Mouse (Mus musculus): Measurements from ENCODE around the gene Exosc2. TPM values are rescaled to one million over a fixed set of nuclear protein-coding genes. Genes with fewer than 3 reads are reported as not detected.

The Exosc2 gene
- polyA plus RNA-seq, 1 experiment from 2014 or later, result 104 TPM

DNA sequence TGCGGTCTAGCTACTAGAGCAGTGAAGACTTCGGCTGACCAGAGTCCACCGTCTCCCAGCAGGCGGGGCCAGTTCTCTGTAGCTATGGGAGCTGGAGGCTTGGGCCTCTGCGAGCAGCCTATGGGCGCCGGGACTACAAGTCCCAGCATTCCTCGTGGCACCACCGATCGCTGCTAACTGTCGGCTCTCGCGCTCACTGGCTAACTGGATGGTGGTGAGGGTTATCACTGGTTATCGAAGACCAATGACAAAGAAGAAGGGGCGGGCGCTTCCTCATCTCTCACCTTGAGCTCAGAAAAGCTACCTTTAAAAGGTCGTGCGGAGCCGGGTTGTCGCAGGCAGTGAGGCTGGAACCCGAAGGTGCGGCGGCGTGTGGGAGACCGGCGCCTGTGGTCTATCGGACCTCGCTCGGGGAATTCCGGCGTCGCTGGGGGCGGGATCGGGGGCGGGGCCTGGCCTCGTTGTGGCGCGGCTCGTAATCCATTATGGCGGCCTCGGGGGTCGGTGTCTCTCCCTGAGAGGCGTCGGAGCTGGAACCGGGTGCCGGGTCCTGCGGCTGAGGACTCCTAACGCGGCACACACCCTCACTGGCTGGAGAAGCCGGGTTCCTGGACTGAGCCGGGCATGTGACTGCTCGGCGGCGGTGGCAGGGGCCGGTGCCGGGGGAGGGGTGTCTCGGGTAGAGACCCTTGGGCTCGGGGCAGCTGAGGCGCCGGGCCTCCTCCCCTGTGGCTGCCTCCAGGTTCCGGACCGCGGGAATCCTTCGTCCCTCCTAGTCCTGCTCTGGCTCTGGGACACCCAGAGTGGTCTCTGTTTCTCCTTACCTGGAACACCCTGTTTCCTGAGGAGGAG lies 17.8 kb downstream of the Exosc2 start, which contains the start of gene Abl1:
Gene Abl1 (plus strand): TSS at position 303 of the 852 bp plus-strand sequence.
- peaks cover 39% of the 10 kb centered on the region for H3K4me1 ChIP-seq
- H3K27ac ChIP-seq, result peak within 1 kb of the TSS; percentile 97
- H3K4me3 ChIP-seq, result peak within 1 kb of the TSS; percentile 80
- peak; percentile 96 for DNase-seq (ENCODE audit: extremely low spot score, low spot score)
- no peaks in the 10 kb centered on the region for H3K27me3 ChIP-seq (ENCODE audit: poor library complexity, severe bottlenecking)
- no peaks in the 10 kb centered on the region for H3K9me3 ChIP-seq
- under 1% methylated on average over 63 of the region's 64 CpGs for WGBS
- H3K36me3 ChIP-seq (replicated peaks), result peaks cover 20% of the 10 kb centered on the region

DNA sequence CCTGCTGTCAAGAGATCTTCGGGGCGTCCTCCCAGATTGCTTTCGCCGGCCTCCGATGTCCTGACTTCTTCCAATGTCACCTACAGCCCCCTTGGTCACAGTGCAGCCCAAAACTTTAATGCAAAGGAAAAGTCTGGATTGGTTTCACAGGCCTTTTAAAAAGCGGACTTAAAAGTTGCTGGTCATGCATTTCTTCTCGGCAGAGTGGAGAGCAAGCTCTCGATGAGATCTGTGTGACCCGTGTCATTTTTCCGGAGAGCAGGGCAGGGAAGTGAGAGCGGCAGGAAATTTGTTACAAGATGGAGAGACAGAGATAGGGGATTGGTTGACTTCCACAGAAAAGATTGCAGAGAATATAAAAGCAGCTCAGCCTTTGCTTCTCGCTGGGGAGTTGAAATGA lies 18.5 kb downstream of the Exosc2 start:
- H3K27me3 ChIP-seq (ENCODE audit: poor library complexity, severe bottlenecking), result no peaks in the 10 kb centered on the region
- H3K9me3 ChIP-seq, result no peaks in the 10 kb centered on the region
- no peak for DNase-seq (ENCODE audit: extremely low spot score, low spot score)
- H3K4me3 ChIP-seq, result peak overlapping the region; percentile 80
- H3K36me3 ChIP-seq (replicated peaks), result peaks cover 21% of the 10 kb centered on the region
- H3K27ac ChIP-seq, result peak overlapping the region; percentile 97
- H3K4me1 ChIP-seq, result peaks cover 39% of the 10 kb centered on the region
- under 1% methylated on average over 12 of the region's 12 CpGs for WGBS

DNA sequence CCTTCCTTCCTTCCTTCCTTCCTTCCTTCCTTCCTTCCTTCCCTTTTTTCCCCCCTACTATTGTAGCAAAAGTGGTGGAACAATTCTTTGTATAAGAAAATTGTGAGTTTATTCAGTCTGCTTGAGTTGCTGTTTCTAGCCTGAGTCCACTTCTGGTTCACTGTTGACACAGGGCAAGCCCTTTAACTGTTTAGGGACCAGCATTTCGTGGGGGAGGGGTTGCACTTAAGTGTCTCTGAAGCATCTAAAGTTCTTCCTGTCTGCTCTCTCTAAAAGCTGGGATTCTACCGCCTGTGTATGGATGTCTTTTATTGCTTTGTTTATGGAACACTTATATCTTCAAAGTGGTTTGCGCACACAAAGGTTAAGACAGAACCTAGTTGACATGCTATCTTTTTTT lies 19.5 kb downstream of the Exosc2 start:
- Histone ChIP-seq H3K4me1 (peaks cover 39% of the 10 kb centered on the region), H3K36me3 (replicated peaks) (peaks cover 31% of the 10 kb centered on the region), H3K9me3 (no peaks in the 10 kb centered on the region), H3K4me3 (peak overlapping the region; percentile 80), H3K27me3 (ENCODE audit: poor library complexity, severe bottlenecking) (no peaks in the 10 kb centered on the region), H3K27ac (peak overlapping the region; percentile 97; the same call in 1 of the 2 replicates)
- DNase-seq (ENCODE audit: extremely low spot score, low spot score), result no peak
- WGBS, result 65% methylated on average over 3 of the region's 3 CpGs

DNA sequence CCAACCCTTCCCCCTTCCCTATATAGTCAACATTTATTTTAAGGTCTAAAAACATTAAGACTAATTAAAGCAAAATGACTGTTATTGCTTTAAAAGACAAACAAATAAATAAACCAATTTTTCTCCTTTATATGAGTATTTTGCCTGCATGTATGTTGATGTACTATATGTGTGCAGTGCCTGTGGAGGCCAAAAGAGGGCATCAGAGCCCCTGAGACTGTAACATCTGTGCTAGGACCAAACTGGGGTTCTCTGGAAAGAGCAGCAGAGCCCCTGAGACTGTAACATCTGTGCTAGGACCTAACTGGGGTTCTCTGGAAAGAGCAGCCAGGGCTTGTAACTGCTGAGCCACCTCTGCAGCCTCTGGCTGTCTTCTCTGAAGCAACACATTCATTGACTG lies 27.7 kb downstream of the Exosc2 start:
- Histone ChIP-seq H3K27me3 (ENCODE audit: poor library complexity, severe bottlenecking) (no peaks in the 10 kb centered on the region), H3K4me1 (peaks cover 5% of the 10 kb centered on the region), H3K27ac (no peak overlapping the region), H3K4me3 (no peak overlapping the region), H3K36me3 (replicated peaks) (peaks cover 69% of the 10 kb centered on the region), H3K9me3 (no peaks in the 10 kb centered on the region)
- no peak for DNase-seq (ENCODE audit: extremely low spot score, low spot score)

DNA sequence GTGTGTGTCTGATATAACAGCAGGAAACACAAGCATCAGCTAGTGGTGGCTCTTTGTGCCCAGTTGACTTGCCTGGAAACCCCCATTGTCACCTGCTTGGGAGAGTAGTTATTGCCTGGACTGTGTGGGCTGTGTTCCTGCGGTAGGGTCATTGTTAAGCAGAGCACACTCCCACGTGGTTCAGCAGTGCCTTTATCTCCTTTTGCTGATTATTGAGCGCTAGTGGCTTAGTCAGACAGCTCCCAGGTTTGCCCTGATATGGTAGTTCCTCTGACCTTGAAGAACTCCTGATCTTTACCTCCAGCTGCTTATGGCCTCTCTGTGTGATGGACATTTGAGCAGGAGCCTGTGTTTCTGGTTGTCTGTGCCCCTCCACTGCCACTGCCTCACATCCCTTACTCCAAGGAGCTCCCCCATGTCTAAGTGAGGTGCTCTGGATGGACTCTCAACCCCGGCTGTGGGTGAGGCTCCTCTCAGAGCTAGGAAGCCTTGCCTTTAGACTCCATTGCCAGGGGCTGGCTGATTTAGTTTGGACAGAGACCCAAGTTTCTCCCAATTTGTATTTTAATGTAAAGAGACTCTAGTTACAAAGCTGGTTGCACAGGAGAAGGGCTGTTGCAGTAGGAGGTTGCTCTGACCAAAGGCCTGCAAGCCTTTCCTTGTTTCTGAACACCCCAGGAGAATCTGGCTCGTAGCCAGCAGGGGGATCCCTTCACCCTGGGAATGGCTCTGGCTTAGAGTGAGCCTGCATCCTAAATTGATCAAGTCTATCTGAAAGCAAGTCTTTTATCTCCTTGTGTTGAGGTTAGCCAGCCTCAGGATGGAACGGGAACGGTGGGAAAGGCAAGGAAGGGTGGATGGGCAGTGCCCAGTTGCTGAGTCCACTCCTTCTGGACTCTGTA lies 30.3 kb downstream of the Exosc2 start:
- H3K9me3 ChIP-seq, result no peaks in the 10 kb centered on the region
- H3K4me1 ChIP-seq, result peaks cover 5% of the 10 kb centered on the region
- H3K4me3 ChIP-seq, result no peak overlapping the region
- H3K27ac ChIP-seq, result no peak overlapping the region
- DNase-seq (ENCODE audit: extremely low spot score, low spot score), result no peak
- no peaks in the 10 kb centered on the region for H3K27me3 ChIP-seq (ENCODE audit: poor library complexity, severe bottlenecking)
- peaks cover 59% of the 10 kb centered on the region for H3K36me3 ChIP-seq (replicated peaks)
- WGBS, result 59% methylated on average over 7 of the region's 7 CpGs

DNA sequence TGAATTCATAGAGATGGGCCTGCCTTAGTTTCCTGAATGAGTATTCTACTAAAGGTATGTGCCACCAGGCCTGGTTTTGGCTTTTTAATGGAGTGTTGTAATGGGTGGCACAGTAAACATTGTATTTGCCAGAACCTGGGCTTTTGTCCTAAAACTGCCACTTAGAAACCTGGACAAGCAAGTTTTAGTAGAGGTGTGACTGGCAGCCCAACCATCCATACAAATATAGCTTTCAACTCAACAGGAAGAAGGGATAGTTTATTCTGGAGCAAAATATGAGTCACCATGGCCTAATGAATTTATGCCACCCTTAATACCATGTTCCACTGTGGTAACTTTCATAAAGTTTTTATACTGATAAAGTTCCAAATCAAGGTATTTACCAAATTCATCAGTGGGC lies 32.7 kb downstream of the Exosc2 start:
- no peaks in the 10 kb centered on the region for H3K9me3 ChIP-seq

DNA sequence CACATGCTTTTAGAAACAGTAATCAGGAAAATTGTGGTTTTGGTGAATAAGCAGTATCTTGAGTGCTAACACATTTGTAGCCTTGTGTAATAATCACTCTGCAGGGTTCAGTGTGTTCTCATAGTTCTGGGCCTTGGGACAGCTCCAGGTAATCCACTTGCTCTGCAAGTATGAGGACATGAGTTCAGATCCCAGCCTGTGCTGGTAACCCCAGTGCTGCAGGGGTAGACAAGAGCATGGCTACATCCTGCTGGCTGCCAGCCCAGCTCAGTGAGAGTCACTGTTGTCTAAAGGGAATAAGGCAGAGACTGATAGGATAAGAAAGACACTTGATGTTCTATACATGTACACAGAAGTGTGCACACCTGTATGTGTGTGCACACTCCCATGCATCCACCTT lies 35.4 kb downstream of the Exosc2 start:
- H3K27me3 ChIP-seq (ENCODE audit: poor library complexity, severe bottlenecking), result no peaks in the 10 kb centered on the region
- DNase-seq (ENCODE audit: extremely low spot score, low spot score), result no peak
- no peak overlapping the region for H3K27ac ChIP-seq
- no peaks in the 10 kb centered on the region for H3K9me3 ChIP-seq
- no peaks in the 10 kb centered on the region for H3K4me1 ChIP-seq
- H3K4me3 ChIP-seq, result no peak overlapping the region
- peaks cover 36% of the 10 kb centered on the region for H3K36me3 ChIP-seq (replicated peaks)

More for the DNA sequence above, 32.7 kb downstream of the Exosc2 start:
- DNase-seq (ENCODE audit: extremely low spot score, low spot score), result no peak
- Histone ChIP-seq H3K4me3 (no peak overlapping the region), H3K27me3 (ENCODE audit: poor library complexity, severe bottlenecking) (no peaks in the 10 kb centered on the region), H3K36me3 (replicated peaks) (peaks cover 54% of the 10 kb centered on the region), H3K27ac (no peak overlapping the region), H3K4me1 (peaks cover 5% of the 10 kb centered on the region)

DNA sequence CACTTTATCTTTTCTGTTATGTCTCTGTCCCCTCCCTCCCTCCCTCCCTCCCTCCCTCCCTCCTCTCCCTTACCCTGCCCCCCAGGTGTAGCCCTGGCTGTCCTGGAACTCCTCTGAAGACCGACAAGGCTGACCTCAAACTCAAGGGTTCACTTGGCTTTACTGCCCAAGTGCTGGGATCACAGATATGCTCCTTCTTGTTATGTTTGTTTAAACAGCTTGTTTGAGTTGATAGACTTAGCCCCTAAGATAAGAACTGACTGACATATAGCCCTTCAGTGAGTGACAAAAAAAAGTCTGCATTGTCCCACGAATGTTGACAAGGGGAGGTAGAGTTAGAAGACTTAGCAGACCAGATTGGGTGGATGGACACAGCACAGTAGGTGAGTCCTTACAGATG lies 36.0 kb downstream of the Exosc2 start:
- H3K4me1 ChIP-seq, result no peaks in the 10 kb centered on the region
- no peaks in the 10 kb centered on the region for H3K9me3 ChIP-seq
- H3K36me3 ChIP-seq (replicated peaks), result peaks cover 36% of the 10 kb centered on the region
- DNase-seq (ENCODE audit: extremely low spot score, low spot score), result no peak
- no peak overlapping the region for H3K4me3 ChIP-seq
- H3K27ac ChIP-seq, result no peak overlapping the region
- no peaks in the 10 kb centered on the region for H3K27me3 ChIP-seq (ENCODE audit: poor library complexity, severe bottlenecking)
- WGBS, result 66% methylated on average over 2 of the region's 2 CpGs

DNA sequence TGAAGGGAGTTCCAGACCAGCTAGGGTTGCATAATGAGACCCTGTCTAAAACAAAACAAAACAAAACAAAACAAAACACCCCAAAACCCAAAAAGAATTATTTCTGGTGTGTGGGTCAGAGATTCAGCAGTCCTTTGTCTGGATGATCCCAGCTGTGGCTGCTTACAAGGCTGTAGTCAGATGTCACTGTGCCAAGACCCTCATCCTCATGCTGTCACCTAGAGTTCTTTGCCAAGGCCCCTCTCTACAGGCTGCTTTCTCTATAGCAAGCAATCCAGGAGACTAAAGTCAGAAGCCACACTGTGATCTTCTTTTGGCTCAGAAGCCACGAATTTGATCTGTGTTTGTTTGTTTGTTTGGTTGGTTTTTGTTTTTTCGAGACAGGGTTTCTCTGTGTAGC lies 42.2 kb downstream of the Exosc2 start:
- WGBS, result 81% methylated on average over 2 of the region's 2 CpGs
- H3K4me3 ChIP-seq, result no peak overlapping the region
- peaks cover 31% of the 10 kb centered on the region for H3K36me3 ChIP-seq (replicated peaks)
- H3K4me1 ChIP-seq, result no peaks in the 10 kb centered on the region
- H3K9me3 ChIP-seq, result no peaks in the 10 kb centered on the region
- DNase-seq (ENCODE audit: extremely low spot score, low spot score), result no peak
- H3K27ac ChIP-seq, result no peak overlapping the region
- no peaks in the 10 kb centered on the region for H3K27me3 ChIP-seq (ENCODE audit: poor library complexity, severe bottlenecking)

DNA sequence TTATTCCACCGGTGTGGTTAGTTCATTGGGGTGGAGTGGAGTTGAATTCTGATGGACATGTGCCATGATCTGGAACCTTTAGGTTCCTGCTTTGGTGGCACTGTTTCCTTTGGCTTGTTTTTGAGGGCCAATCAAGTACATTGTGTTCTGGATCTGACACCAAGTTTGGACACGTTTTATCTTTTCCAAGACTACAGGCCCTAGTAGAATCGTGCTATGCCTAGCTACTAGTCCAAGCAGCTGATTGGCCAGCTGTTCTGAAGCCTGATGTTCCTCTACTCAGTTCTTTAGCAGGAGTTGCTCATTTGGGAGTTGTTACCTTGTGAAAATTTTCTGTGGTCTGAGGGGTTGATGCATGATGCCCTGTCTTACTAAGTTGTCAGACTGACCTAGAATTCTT lies 43.3 kb downstream of the Exosc2 start:
- DNase-seq (ENCODE audit: extremely low spot score, low spot score), result no peak
- H3K4me3 ChIP-seq, result no peak overlapping the region
- H3K36me3 ChIP-seq (replicated peaks), result peaks cover 27% of the 10 kb centered on the region
- no peaks in the 10 kb centered on the region for H3K4me1 ChIP-seq
- no peak overlapping the region for H3K27ac ChIP-seq
- H3K9me3 ChIP-seq, result no peaks in the 10 kb centered on the region
- H3K27me3 ChIP-seq (ENCODE audit: poor library complexity, severe bottlenecking), result no peaks in the 10 kb centered on the region
- 89% methylated on average over 3 of the region's 3 CpGs for WGBS

DNA sequence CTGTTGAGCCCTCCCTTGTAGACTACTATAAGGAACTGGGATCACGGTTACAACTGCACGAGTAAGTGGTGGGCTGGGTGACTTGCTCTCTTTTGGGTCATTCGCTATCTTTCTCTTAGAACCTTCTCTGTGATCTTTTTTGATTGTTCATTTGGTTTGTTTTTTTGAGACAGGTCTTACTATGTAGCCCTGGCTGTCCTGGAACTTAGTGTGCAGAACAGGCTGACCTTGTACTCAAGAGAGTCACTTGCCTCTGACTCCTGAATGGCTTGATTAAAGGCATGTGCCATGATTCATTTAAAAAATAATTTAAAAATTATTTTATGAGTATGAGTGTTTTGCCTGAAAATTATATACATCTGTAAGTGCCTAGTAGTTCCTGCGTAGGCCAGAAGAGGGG lies 44.3 kb downstream of the Exosc2 start:
- no peaks in the 10 kb centered on the region for H3K4me1 ChIP-seq
- no peaks in the 10 kb centered on the region for H3K9me3 ChIP-seq
- peaks cover 27% of the 10 kb centered on the region for H3K36me3 ChIP-seq (replicated peaks)
- DNase-seq (ENCODE audit: extremely low spot score, low spot score), result no peak
- no peak overlapping the region for H3K27ac ChIP-seq
- H3K27me3 ChIP-seq (ENCODE audit: poor library complexity, severe bottlenecking), result no peaks in the 10 kb centered on the region
- WGBS, result 96% methylated on average over 4 of the region's 4 CpGs
- no peak overlapping the region for H3K4me3 ChIP-seq

DNA sequence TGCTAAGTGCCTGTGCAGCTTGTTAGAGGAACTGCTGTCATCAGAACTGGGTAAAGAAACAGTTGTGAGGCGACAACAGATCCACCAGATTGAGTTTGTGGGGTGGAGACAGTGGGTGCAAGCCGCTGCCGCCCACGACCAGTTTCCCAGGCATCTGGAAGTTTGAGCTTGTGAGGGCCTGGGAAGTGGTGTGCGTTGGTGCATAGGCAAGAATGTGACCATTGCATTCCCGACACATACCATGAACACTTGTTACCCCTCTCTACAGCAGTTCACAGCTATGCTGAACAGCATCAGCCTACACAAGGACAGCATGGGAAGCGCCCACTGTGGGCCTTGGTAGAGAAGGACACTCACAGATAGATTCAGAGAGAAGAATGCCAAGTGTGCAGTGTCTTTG lies 45.5 kb downstream of the Exosc2 start:
- no peak for DNase-seq (ENCODE audit: extremely low spot score, low spot score)
- Histone ChIP-seq H3K27ac (no peak overlapping the region), H3K4me3 (no peak overlapping the region), H3K4me1 (no peaks in the 10 kb centered on the region), H3K27me3 (ENCODE audit: poor library complexity, severe bottlenecking) (no peaks in the 10 kb centered on the region), H3K36me3 (replicated peaks) (peaks cover 27% of the 10 kb centered on the region), H3K9me3 (no peaks in the 10 kb centered on the region)
- 89% methylated on average over 7 of the region's 7 CpGs for WGBS

Data from forebrain, embryonic 10.5 days (tissue).